Mouse (Mus musculus) kidney, postnatal 0 days (tissue): ENCODE results near the gene Tprkb. TPM values are rescaled to one million over a fixed set of nuclear protein-coding genes. Genes with fewer than 3 reads are reported as not detected.
"Not testable (repeated sequence)": the region's sequence is repeated elsewhere in the genome, so short reads cannot be mapped to it uniquely, and the experiment has no call there.

Source experiments
- ATAC-seq: fragments of 200-750 bp; cut with Nextera tagmentation; replicated peaks from 2 replicates; pipeline ENCODE4 v1.8.0; 2017; ENCODE audit warnings: low read depth, moderate number of reproducible peaks, moderate TSS enrichment, moderate library complexity; ENCODE audit not compliant: low FRiP score
- DNase-seq: peaks from one replicate; pipeline ENCODE4 v3.0.0-alpha.2; 2016; ENCODE audit warnings: low spot score
- H3K27ac ChIP-seq: fragments of 300-500 bp; sonication (generic); 2 replicates; pipeline ENCODE4 v1.5.1; 2014; ENCODE audit warnings: mild to moderate bottlenecking
- H3K27me3 ChIP-seq: fragments of 300-500 bp; sonication (generic); 2 replicates; pipeline ENCODE4 v1.6.1; 2014; ENCODE audit warnings: low read length, mixed read lengths; ENCODE audit not compliant: insufficient read depth
- H3K36me3 ChIP-seq: fragments of 300-500 bp; sonication (generic); 2 replicates; pipeline ENCODE4 v1.6.1; 2014; ENCODE audit warnings: low read length, mixed read lengths; ENCODE audit not compliant: insufficient read depth
- H3K4me1 ChIP-seq: fragments of 300-500 bp; sonication (generic); replicated peaks from 2 replicates; pipeline ENCODE4 v1.6.1; 2014; ENCODE audit warnings: antibody characterized with exemption, low read length, mixed read lengths; ENCODE audit not compliant: insufficient read depth
- H3K4me2 ChIP-seq: fragments of 300-500 bp; sonication (generic); 2 replicates; pipeline ENCODE4 v1.6.1; 2014; ENCODE audit warnings: mild to moderate bottlenecking, low read length, moderate library complexity, mixed read lengths
- H3K4me3 ChIP-seq: fragments of 300-500 bp; sonication (generic); replicated peaks from 2 replicates; pipeline ENCODE4 v1.5.1; 2014; ENCODE audit warnings: low read depth, low read length
- H3K9ac ChIP-seq: fragments of 300-500 bp; sonication (generic); 2 replicates; pipeline ENCODE4 v1.6.1; 2014; ENCODE audit warnings: low read depth, low read length
- H3K9me3 ChIP-seq: fragments of 300-500 bp; sonication (generic); replicated peaks from 2 replicates; pipeline ENCODE4 v1.6.1; 2016; ENCODE audit warnings: low read length, inconsistent platforms, mixed read lengths
- CTCF ChIP-seq: IDR thresholded peaks from 2 replicates; pipeline ENCODE4 v1.5.1; 2016; ENCODE audit warnings: antibody characterized with exemption, low read depth, mild to moderate bottlenecking, moderate library complexity
- WGBS: fragments of 180-500 bp; shearing (Covaris S2); extraction: QIAGEN DNeasy Blood & Tissue Kit; methylation state at CpG from one replicate; pipeline ENCODE4 v1.1.7; 2014; 5-methylcytosine and 5-hydroxymethylcytosine counted together
- polyA plus RNA-seq: library from polyadenylated mRNA; unstranded; fragments of >200 nt; fragmentation: Nextera tagmentation; extraction: Ambion mirVana; gene quantifications from 2 replicates; pipeline ENCODE4 v1.2.1, GENCODE M21; 2015

Tprkb gene
- polyA plus RNA-seq, 1 experiment from 2014 or later = 54.3 TPM

- H3K9ac ChIP-seq = peak within 1 kb of the TSS; percentile 51
- not testable (repeated sequence) for H3K36me3 ChIP-seq, H3K4me1 ChIP-seq, H3K9me3 ChIP-seq, H3K27me3 ChIP-seq
- WGBS = under 1% methylated on average over 56 of the region's 61 CpGs
- TF ChIP-seq CTCF = peak; percentile 62
- peak within 1 kb of the TSS; percentile 43 for H3K4me3 ChIP-seq
- DNase-seq (peak; percentile 97), ATAC-seq (peak; percentile 94)
- peak within 1 kb of the TSS; percentile 65 for H3K4me2 ChIP-seq
- H3K27ac ChIP-seq = peak within 1 kb of the TSS; percentile 94
These were observed 4.2 kb downstream of the Tprkb start, which contains the start of gene Nat8f1 for GRCm38 (mm10) chr6:85915539-85916513. Gene Nat8f1 (minus strand): TSS chr6:85915687.

DNA sequence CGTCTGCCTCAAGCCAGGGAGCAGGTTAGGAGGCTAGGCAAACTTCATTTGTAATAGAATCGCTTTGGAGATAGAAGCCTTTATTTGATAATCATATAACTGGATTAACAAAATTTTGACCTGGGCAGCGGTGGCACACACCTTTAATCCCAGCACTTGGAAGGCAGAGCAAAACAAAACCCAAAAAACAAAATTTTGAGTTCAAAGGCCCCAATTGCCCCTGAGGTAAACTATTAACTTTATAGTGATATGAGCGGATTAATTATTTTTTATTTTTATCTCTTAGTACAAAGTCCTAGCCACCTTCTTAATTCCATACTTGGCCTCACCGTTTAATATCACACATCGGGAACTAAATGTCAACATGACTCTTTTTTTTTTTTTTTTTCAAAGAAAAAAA, 4.9 kb downstream of the Tprkb start:
- 81% methylated on average over 6 of the region's 6 CpGs for WGBS
- H3K9me3 ChIP-seq = no peaks in the 10 kb centered on the region
- H3K9ac ChIP-seq = peak overlapping the region; percentile 51
- DNase-seq (no peak), ATAC-seq (no peak)
- H3K36me3 ChIP-seq = peaks cover 3% of the 10 kb centered on the region; the same call in 1 of the 2 replicates
- H3K4me3 ChIP-seq = peak overlapping the region; percentile 43; the same call in 1 of the 2 replicates
- no peaks in the 10 kb centered on the region for H3K27me3 ChIP-seq
- peak overlapping the region; percentile 94 for H3K27ac ChIP-seq
- TF ChIP-seq CTCF = no peak
- H3K4me1 ChIP-seq = no peaks in the 10 kb centered on the region
- peak overlapping the region; percentile 65 for H3K4me2 ChIP-seq

GRCm38 (mm10) chr6:85918341-85918740, 6.7 kb downstream of the Tprkb start:
- ATAC-seq, H3K27me3 ChIP-seq, H3K4me3 ChIP-seq, H3K4me2 ChIP-seq, DNase-seq, H3K4me1 ChIP-seq, H3K27ac ChIP-seq, H3K9me3 ChIP-seq, H3K9ac ChIP-seq: not testable (repeated sequence)
- 98% methylated on average over 3 of the region's 3 CpGs for WGBS
- H3K36me3 ChIP-seq = peaks cover 15% of the 10 kb centered on the region; the same call in 1 of the 2 replicates

- ATAC-seq (no peak), DNase-seq (no peak)
- Histone ChIP-seq H3K27ac (peak overlapping the region; percentile 64; the same call in 1 of the 2 replicates), H3K9ac (no peak overlapping the region), H3K9me3 (no peaks in the 10 kb centered on the region), H3K4me3 (no peak overlapping the region), H3K4me2 (no peak overlapping the region), H3K27me3 (no peaks in the 10 kb centered on the region), H3K4me1 (no peaks in the 10 kb centered on the region), H3K36me3 (peaks cover 18% of the 10 kb centered on the region; the same call in 1 of the 2 replicates)
- TF ChIP-seq CTCF = no peak
- 76% methylated on average over 4 of the region's 4 CpGs for WGBS
These were observed 7.7 kb downstream of the Tprkb start for GRCm38 (mm10) chr6:85919401-85919800.

- H3K9me3 ChIP-seq = no peaks in the 10 kb centered on the region
- 100% methylated on average over 1 of the region's 1 CpGs for whole genome bisulfite sequencing
- H3K27ac ChIP-seq = no peak overlapping the region
- ATAC-seq (no peak), DNase-seq (no peak)
- H3K9ac ChIP-seq = no peak overlapping the region
- H3K27me3 ChIP-seq = no peaks in the 10 kb centered on the region
- H3K4me1 ChIP-seq = no peaks in the 10 kb centered on the region
- no peak for TF ChIP-seq CTCF
- no peak overlapping the region for H3K4me3 ChIP-seq
- H3K4me2 ChIP-seq = no peak overlapping the region
- peaks cover 49% of the 10 kb centered on the region for H3K36me3 ChIP-seq
These were observed 12.0 kb downstream of the Tprkb start for GRCm38 (mm10) chr6:85923643-85924042.

- H3K36me3 ChIP-seq = peaks cover 53% of the 10 kb centered on the region
- TF ChIP-seq CTCF = no peak
- peak overlapping the region; percentile 44 for H3K27ac ChIP-seq
- H3K9ac ChIP-seq = no peak overlapping the region
- H3K4me3 ChIP-seq = no peak overlapping the region
- WGBS = 92% methylated on average over 1 of the region's 1 CpGs
- no peak overlapping the region for H3K4me2 ChIP-seq
- no peaks in the 10 kb centered on the region for H3K4me1 ChIP-seq
- no peaks in the 10 kb centered on the region for H3K9me3 ChIP-seq
- DNase-seq = no peak
- no peaks in the 10 kb centered on the region for H3K27me3 ChIP-seq
- ATAC-seq = no peak
These were observed 15.0 kb downstream of the Tprkb start for GRCm38 (mm10) chr6:85926709-85927108.
